Mouse (Mus musculus) ES-Bruce4 (cell line): ENCODE measurements at regions not wholly inside any gene's neighbourhood (a gene's known extent, or its start where the extent isn't known, plus 50 kb on each side); places are given as distances from the start of the nearest gene placed in this dataset.

Experiments
- H3K27ac ChIP-seq: 2 replicates; pipeline ENCODE4 v1.5.1; 2012; ENCODE audit warnings: low read length, inconsistent platforms; ENCODE audit not compliant: insufficient read depth
- H3K27me3 ChIP-seq: 2 replicates; pipeline ENCODE4 v1.6.1; 2012; ENCODE audit warnings: mild to moderate bottlenecking, low read length, inconsistent platforms; ENCODE audit not compliant: control insufficient read depth, poor library complexity, insufficient read depth, severe bottlenecking
- H3K36me3 ChIP-seq: 2 replicates; pipeline ENCODE4 v1.6.1; 2012; ENCODE audit warnings: inconsistent platforms, mild to moderate bottlenecking, low read length, moderate library complexity; ENCODE audit not compliant: control insufficient read depth, poor library complexity, insufficient read depth, severe bottlenecking
- H3K4me1 ChIP-seq: one replicate; pipeline ENCODE4 v1.8.1; 2011; ENCODE audit warnings: low read length; ENCODE audit not compliant: control insufficient read depth, insufficient read depth
- H3K4me3 ChIP-seq: 2 replicates; pipeline ENCODE4 v1.5.1; 2011; ENCODE audit warnings: low read depth, mild to moderate bottlenecking, low read length
- H3K9ac ChIP-seq: 2 replicates; pipeline ENCODE4 v1.6.1; 2012; ENCODE audit warnings: low read depth, mild to moderate bottlenecking, inconsistent platforms; ENCODE audit not compliant: poor library complexity, severe bottlenecking
- H3K9me3 ChIP-seq: replicated peaks from 2 replicates; pipeline ENCODE4 v1.6.1; 2012; ENCODE audit warnings: mild to moderate bottlenecking, low read length, inconsistent platforms; ENCODE audit not compliant: control insufficient read depth, poor library complexity, insufficient read depth, severe bottlenecking
- CTCF ChIP-seq: IDR thresholded peaks from one replicate; pipeline ENCODE4 v1.8.1; 2011; ENCODE audit warnings: low read depth, low read length
- EP300 ChIP-seq: IDR thresholded peaks from 2 replicates; pipeline ENCODE4 v1.6.1; 2011; ENCODE audit warnings: low read depth, low read length; ENCODE audit not compliant: insufficient read depth
- POLR2A ChIP-seq: IDR thresholded peaks from one replicate; pipeline ENCODE4 v1.8.1; 2011; ENCODE audit warnings: low read length; ENCODE audit not compliant: insufficient read depth

GRCm38 (mm10) chrX:166731354-166731753 lies 145.8 kb upstream of the Egfl6 start:
- TF ChIP-seq POLR2A (no peak), EP300 (no peak), CTCF (no peak)
- no peak overlapping the region for H3K4me3 ChIP-seq
- H3K36me3 ChIP-seq: no peaks in the 10 kb centered on the region
- H3K9ac ChIP-seq: no peak overlapping the region
- no peak overlapping the region for H3K27ac ChIP-seq
- no peaks in the 10 kb centered on the region for H3K4me1 ChIP-seq
- no peaks in the 10 kb centered on the region for H3K9me3 ChIP-seq
- H3K27me3 ChIP-seq: no peaks in the 10 kb centered on the region

DNA sequence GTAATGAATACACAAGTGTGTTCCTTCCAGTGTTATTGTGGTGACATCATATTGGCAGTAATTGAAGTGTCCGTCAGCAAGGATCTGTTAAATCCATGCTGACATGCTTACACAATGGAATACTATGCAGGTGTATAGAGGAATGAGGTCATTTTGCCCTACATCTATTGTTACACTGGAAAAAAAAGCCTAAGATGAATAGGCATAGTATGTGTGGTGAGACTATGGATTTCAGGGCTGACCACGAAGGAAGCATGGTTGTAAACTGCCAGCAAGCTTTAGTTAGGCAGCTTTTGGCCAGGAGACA lies 143.1 kb upstream of the Egfl6 start:
- H3K9me3 ChIP-seq: no peaks in the 10 kb centered on the region

DNA sequence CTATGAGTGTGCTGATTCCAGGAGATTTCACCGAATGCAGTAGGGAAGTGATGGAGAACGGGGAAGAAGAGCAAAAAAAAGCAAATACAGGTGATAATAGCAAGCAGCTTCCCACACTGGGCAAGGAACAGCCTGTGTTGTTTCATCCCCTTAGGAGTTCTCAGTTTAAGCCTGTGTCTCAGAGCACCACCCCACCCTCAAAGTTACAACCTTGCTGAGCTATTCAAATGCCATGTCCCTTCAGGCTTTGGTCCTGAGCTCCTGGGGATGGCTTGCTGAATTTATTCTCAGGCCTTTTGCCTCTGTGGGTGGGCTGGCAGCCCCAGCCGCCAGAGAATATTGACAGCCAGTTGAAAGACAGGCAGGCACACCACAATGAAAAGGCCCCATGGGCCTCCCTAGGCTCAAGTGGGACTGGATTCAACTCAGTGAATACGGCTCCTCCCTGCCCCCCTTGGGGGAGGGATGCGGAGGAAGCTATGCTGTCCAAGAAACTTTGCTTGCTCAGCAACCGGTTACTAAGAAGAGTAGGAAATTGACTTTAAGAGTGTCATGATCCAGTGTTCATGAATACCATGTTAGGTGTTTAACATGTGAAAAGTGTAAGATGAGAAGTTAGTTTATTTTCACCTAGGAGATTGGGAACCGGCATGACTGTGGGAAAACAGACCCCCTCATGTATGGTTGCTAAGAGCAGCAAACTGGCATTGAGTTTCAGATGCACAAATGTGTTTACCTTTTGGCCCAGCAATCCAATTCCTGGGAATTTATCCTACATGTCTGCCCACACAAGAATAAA lies 142.5 kb upstream of the Egfl6 start:
- no peak overlapping the region for H3K4me3 ChIP-seq
- no peaks in the 10 kb centered on the region for H3K4me1 ChIP-seq
- no peaks in the 10 kb centered on the region for H3K27me3 ChIP-seq
- H3K9me3 ChIP-seq: no peaks in the 10 kb centered on the region
- no peaks in the 10 kb centered on the region for H3K36me3 ChIP-seq
- no peak overlapping the region for H3K9ac ChIP-seq
- H3K27ac ChIP-seq: no peak overlapping the region
- TF ChIP-seq CTCF (no peak), POLR2A (no peak), EP300 (no peak)

More for the DNA sequence above, 143.1 kb upstream of the Egfl6 start:
- Histone ChIP-seq H3K9ac (no peak overlapping the region), H3K27me3 (no peaks in the 10 kb centered on the region), H3K4me1 (no peaks in the 10 kb centered on the region), H3K27ac (no peak overlapping the region), H3K36me3 (no peaks in the 10 kb centered on the region), H3K4me3 (no peak overlapping the region)
- no peak for TF ChIP-seq POLR2A
- no peak for TF ChIP-seq CTCF
- no peak for TF ChIP-seq EP300

GRCm38 (mm10) chrX:166725761-166726503 lies 140.4 kb upstream of the Egfl6 start:
- Histone ChIP-seq H3K27me3 (no peaks in the 10 kb centered on the region), H3K36me3 (no peaks in the 10 kb centered on the region), H3K4me3 (no peak overlapping the region), H3K4me1 (no peaks in the 10 kb centered on the region), H3K9ac (no peak overlapping the region), H3K9me3 (no peaks in the 10 kb centered on the region), H3K27ac (no peak overlapping the region)
- TF ChIP-seq EP300: no peak
- no peak for TF ChIP-seq CTCF
- TF ChIP-seq POLR2A: no peak

- H3K27ac ChIP-seq: no peak overlapping the region
- TF ChIP-seq EP300: no peak
- H3K27me3 ChIP-seq: no peaks in the 10 kb centered on the region
- H3K9me3 ChIP-seq: no peaks in the 10 kb centered on the region
- no peaks in the 10 kb centered on the region for H3K36me3 ChIP-seq
- H3K4me3 ChIP-seq: no peak overlapping the region
- H3K9ac ChIP-seq: no peak overlapping the region
- no peaks in the 10 kb centered on the region for H3K4me1 ChIP-seq
Measured at GRCm38 (mm10) chrX:166718075-166718474, 132.6 kb upstream of the Egfl6 start.

- no peaks in the 10 kb centered on the region for H3K4me1 ChIP-seq
- H3K9ac ChIP-seq: no peak overlapping the region
- H3K36me3 ChIP-seq: no peaks in the 10 kb centered on the region
- TF ChIP-seq EP300 (no peak), POLR2A (no peak), CTCF (no peak)
- no peak overlapping the region for H3K27ac ChIP-seq
- no peak overlapping the region for H3K4me3 ChIP-seq
- H3K27me3 ChIP-seq: no peaks in the 10 kb centered on the region
- no peaks in the 10 kb centered on the region for H3K9me3 ChIP-seq
Measured at GRCm38 (mm10) chrX:166709306-166709705, 123.8 kb upstream of the Egfl6 start.
